Mouse (Mus musculus) adrenal gland, postnatal 36 days (tissue): ENCODE results near the gene Kbtbd4. TPM values are rescaled to one million over a fixed set of nuclear protein-coding genes. Genes with fewer than 3 reads are reported as not detected.

Source experiments
- DNase-seq, 2 experiments: peaks; one replicate each; pipeline ENCODE4 v3.0.0; 2021; ENCODE audit warnings: mixed read lengths in 1 of 2
- total RNA-seq, 2 experiments: library from RNA; stranded (reverse); gene quantifications; 2 replicates each; pipeline ENCODE4 v1.2.3; 2021

Gene Kbtbd4
- total RNA-seq, 2 experiments from 2014 or later: 32.4 to 37.5 TPM

GRCm38 (mm10) chr2:90953461-90953860 is 48.9 kb downstream of the Kbtbd4 start:
- DNase-seq: no peak

GRCm38 (mm10) chr2:90956053-90956452 is 51.5 kb downstream of the Kbtbd4 start:
- DNase-seq: no peak

GRCm38 (mm10) chr2:90958856-90959255 is 54.3 kb downstream of the Kbtbd4 start:
- DNase-seq: no peak

GRCm38 (mm10) chr2:90960012-90960411 is 55.5 kb downstream of the Kbtbd4 start:
- DNase-seq: no peak

Other genes with a start within 250 kb of the Kbtbd4 start
- gene Nup160, start 227.5 kb upstream of the Kbtbd4 start, total RNA-seq: 10 to 100 TPM; 29.7 to 32.0 TPM
- 10 to 100 TPM; 46.3 to 52.0 TPM for gene Fnbp4, start 159.4 kb upstream of the Kbtbd4 start, total RNA-seq
- 1 to 10 TPM; 1.0 to 1.1 TPM for gene Agbl2, start 122.0 kb upstream of the Kbtbd4 start, total RNA-seq
- 100 to 1,000 TPM; 242 to 275 TPM for gene Mtch2, start 57.6 kb upstream of the Kbtbd4 start, total RNA-seq
- 1 to 10 TPM in 1 of 2 experiments, under 1 TPM in 1; 0.56 to 1.1 TPM for gene C1qtnf4, start 18.9 kb upstream of the Kbtbd4 start, total RNA-seq
- gene Ndufs3, start 87 bp downstream of the Kbtbd4 start, total RNA-seq: 100 to 1,000 TPM; 365 to 412 TPM
- 100 to 1,000 TPM in 1 of 2 experiments, 10 to 100 TPM in 1; 92.7 to 101 TPM for gene Celf1, start 35.6 kb downstream of the Kbtbd4 start, total RNA-seq
- gene Rapsn, start 130.9 kb downstream of the Kbtbd4 start, total RNA-seq: 1 to 10 TPM; 1.5 to 2.3 TPM
- gene Psmc3, start 149.3 kb downstream of the Kbtbd4 start, total RNA-seq: 100 to 1,000 TPM; 193 to 228 TPM
- gene Slc39a13, start 165.7 kb downstream of the Kbtbd4 start, total RNA-seq: 10 to 100 TPM; 24.2 to 31.9 TPM
- 1 to 10 TPM; 3.0 to 7.6 TPM for gene Spi1, start 177.7 kb downstream of the Kbtbd4 start, total RNA-seq
- gene Mybpc3, start 213.4 kb downstream of the Kbtbd4 start, total RNA-seq: not detected